Mouse (Mus musculus): ENCODE results near the gene Sart3.
"Not testable (repeated sequence)": the region's sequence is repeated elsewhere in the genome, so short reads cannot be mapped to it uniquely, and the experiment has no call there.

Sart3 gene

GRCm38 (mm10) chr5:113790453-113791196, 18.3 kb upstream of the Sart3 start:
- no peak for DNase-seq (ENCODE audit: low read depth)

GRCm38 (mm10) chr5:113789075-113789788, 16.9 kb upstream of the Sart3 start:
- no peak for DNase-seq (ENCODE audit: low read depth)

- DNase-seq (ENCODE audit: low read depth) = no peak
These were observed 16.3 kb upstream of the Sart3 start for GRCm38 (mm10) chr5:113788645-113789044.

GRCm38 (mm10) chr5:113786985-113787384, 14.7 kb upstream of the Sart3 start:
- peak; percentile 21 for DNase-seq (ENCODE audit: low read depth)

DNA sequence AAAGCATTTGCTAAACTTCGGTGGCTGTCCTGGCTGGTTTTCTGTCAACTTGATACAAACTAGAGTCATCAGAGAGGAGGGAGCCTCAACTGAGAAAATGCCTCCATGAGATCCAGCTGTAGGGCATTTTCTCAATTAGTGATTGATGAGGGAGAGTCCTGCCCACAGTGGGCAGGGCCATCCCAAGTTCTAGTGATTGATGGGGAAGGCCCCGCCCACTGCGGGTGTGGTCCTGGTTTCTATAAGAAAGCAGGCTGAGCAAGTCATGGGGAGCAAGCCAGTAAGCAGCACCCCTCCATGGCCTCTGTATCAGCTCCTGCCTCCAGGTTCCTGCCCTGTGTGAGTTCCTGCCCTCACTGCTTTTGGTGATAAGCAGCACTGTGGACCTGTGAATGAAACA, 11.8 kb upstream of the Sart3 start:
- DNase-seq (ENCODE audit: low read depth) = not testable (repeated sequence)

DNA sequence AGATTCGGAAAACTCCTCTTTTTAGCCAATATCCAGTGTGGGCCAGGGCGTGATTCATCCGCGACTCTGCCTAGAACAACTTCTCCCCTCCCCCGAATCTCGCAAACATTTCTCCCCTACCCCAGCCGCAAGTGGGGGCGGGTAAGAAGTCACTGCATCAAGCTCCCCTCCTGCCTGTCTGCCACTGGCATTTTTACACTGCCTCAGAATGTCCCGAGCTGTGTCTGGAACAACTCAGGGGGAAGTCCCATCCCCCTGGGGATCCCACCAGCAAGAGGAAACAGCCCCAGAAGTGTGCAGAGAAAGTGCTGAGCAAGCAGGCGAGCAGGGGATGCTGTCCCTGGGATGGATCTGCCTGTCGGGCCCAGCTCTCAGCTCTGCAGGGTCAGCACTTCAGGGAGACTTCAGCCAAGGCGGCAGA, 11.3 kb upstream of the Sart3 start:
- no peak for DNase-seq (ENCODE audit: low read depth)

- no peak for DNase-seq (ENCODE audit: low read depth)
These were observed 10.3 kb upstream of the Sart3 start for GRCm38 (mm10) chr5:113782624-113783023.

GRCm38 (mm10) chr5:113781875-113782274, 9.6 kb upstream of the Sart3 start:
- no peak for DNase-seq (ENCODE audit: low read depth)

GRCm38 (mm10) chr5:113781254-113781653, 8.9 kb upstream of the Sart3 start:
- DNase-seq (ENCODE audit: low read depth) = no peak

DNA sequence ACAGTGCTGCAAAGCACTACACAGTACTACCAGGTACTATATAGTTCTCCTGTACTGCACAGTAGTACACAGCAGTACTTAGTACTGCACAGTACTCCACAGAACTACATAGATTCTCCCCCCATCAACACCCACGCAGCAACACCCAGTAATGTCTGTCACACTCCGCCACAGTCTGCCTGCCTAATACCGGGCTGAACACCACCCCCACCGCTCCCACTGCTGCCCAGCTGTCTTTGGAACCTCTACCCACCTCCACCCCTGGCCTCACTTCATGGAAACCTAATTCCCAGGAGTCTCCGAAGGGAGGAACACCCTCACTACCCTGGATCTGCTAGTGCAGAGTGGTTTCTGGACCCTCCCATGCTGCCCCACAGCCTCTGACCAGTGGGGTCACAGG, 8.5 kb upstream of the Sart3 start:
- DNase-seq (ENCODE audit: low read depth) = no peak

GRCm38 (mm10) chr5:113780082-113780752, 7.9 kb upstream of the Sart3 start:
- no peak for DNase-seq (ENCODE audit: low read depth)

- DNase-seq (ENCODE audit: low read depth) = no peak
These were observed 7.3 kb upstream of the Sart3 start for GRCm38 (mm10) chr5:113779569-113779968.

- DNase-seq (ENCODE audit: low read depth) = not testable (repeated sequence)
These were observed 5.4 kb upstream of the Sart3 start for GRCm38 (mm10) chr5:113777728-113778127.

DNA sequence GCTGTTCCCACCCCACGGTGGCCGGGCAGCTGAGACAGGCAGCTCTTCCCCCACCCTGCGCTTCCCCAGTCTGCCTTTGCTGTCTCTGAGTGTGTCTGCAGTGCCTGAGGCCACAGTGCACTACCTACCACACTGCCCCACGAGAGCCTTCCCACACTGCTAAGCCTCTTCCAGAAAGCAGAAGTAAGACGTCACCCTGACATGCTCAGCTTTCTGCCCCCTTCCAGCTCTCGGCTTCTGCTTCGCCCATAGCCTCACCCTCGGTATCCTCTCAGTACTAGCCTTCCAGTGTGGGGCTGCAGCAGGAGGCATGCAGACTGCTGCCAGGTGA, 4.6 kb upstream of the Sart3 start:
- DNase-seq (ENCODE audit: low read depth) = no peak

DNA sequence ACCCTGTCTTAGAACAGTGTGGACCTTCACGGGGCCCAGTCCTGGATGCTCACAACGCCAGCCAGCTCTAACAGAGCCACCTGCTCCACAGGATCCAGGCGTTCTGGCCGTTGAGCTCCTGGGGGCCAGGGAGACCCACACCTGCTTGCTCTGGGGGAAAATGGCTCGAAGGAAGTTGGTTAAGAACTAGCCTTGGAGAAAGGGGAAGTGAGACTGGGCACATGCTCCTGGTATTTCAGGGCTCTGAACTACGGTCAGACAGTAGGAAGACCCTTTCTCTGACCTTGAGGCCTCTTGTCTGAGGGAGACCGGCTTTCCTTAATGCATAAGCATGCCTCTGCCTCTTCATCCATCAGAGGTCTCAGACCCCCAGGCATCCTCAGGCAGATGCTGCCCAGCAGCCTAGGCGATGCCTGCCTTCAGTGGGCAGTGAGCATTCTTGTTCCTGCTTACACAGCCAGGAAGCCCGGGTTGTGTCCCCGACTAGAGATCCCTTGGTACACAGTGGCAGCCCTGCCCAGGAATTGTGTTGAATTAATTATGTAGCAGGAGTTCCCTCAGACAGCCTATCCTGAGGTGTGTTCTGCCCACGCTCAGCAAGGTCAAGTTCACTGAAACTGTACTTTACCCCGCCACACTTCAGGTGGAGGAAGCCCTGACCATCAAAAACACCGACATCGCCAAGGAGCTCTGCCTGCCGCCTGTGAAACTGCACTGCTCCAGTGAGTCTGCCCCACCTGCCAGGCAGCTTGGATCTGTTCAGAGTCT, 4.0 kb upstream of the Sart3 start:
- no peak for DNase-seq (ENCODE audit: low read depth)

DNA sequence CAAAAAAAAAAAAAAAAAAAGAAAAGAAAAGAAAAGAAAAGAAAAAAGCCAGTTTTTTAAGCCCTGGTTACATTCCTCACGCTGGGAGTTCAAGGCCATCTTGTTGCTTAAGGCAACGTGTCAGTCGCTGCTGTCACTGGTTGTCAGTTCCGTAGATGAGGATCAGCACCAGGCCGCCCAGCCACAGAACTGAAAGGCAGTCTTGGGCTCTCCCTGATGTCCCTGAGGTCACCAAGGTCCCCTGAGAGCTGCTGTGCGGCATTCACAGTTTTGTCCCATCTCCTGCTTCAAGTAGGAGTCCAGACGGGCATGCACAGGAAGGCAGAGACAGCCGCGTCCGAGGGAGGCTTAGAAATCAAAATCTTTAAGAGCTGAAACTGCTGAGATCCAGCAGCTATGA, 3.3 kb upstream of the Sart3 start:
- DNase-seq (ENCODE audit: low read depth) = no peak

DNA sequence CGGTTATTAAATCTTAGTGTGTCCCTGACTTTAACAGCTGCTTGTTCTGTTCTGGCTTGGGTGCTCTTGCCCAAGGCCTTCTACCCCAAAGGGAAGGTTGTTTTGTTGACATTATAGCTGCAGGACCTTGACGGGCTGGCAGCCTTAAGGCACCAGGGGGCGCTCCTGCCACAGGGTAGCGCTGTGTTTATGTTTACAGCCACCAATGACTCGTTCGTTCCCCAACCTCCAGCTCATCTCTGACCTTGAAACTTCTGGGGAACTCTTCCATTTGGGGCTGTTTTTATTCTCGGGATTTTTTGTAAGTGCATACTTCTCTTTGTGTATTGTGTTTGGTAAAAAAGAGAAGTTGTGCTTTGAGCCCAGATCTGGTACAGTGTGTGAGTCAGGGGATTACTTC, 1.4 kb upstream of the Sart3 start:
- peak; percentile 94 for DNase-seq (ENCODE audit: low read depth)

DNA sequence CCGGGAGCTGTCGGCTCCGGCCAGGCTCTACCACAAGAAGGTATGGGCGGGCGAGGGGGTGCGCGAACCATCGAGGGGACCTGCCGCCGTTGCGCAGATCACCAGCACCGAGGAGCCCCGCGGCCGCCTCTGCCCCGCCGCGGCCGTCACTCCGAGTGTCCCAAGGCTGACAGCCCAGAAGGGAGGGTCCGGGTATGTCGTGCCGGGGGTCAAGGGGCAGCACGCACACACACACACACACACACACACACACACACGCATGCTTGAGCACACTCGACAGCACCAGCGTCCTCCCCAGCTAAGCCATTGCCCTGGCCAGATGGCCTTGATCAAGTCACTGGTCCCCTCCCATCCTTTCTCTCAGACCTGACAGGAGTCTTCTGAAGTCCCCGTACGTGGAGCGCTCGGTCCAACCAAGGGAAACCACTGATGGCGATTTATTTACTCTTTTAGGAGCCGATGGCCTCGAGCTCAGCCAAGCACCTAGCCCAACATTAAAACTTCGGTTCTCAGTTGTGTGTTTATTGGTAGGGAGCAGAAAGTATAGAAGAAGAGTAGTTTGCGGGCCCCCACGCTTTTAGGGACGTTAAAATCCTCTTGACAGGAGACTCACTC, 702 bp upstream of the Sart3 start:
- DNase-seq (ENCODE audit: low read depth) = peak; percentile 45

- peak; percentile 96 for DNase-seq (ENCODE audit: low read depth)
These were observed 822 bp downstream of the Sart3 start for GRCm38 (mm10) chr5:113771213-113772162.

DNA sequence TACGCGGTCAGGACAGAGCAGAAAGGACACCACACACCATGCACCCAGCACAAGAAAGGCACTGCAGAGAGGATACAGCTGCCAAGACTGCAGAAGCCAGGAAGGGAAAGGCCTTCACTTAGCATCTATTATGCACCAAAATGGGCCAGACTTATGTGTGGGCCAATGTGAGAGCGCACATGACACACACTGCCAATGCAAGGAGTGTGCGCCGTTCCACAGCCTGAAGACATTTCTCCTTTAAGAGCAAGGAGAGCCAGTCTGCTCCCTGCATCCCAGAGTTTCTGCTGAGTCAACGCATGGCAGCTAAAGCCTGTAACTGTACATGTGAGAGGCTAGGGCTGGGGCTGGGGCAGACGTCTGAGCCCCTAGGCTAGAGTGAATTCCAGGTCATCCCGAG, 3.5 kb downstream of the Sart3 start:
- DNase-seq (ENCODE audit: low read depth) = no peak

Data from naive thymus-derived CD4-positive, alpha-beta T cell, adult 2 months (primary cell).